Mouse (Mus musculus) lung, postnatal 36 days (tissue): ENCODE measurements around the gene Neto2.

ENCODE experiments used
- DNase-seq: peaks from one replicate; pipeline ENCODE4 v3.0.0; 2022; ENCODE audit warnings: mixed read lengths

Gene Neto2

DNA sequence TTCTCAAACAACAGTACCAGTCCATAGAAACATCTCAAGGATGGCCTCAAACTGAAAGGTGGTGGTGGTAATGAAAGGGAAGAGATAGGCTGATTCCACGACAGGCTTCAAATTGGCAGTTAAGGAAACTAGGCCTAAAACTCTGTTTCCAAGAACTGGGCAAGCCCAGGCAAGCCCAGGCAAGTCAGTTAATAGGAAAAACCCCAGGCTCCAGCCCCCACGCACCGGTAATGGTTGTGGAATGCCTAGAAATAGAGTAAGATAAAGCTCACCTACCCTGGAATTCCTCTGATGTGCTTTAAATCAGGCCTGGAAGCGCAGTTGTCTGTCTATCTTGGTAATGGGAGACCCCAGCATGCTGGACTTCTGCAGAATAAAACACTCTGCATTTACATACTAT is 98.0 kb downstream of the Neto2 start:
- no peak for DNase-seq

DNA sequence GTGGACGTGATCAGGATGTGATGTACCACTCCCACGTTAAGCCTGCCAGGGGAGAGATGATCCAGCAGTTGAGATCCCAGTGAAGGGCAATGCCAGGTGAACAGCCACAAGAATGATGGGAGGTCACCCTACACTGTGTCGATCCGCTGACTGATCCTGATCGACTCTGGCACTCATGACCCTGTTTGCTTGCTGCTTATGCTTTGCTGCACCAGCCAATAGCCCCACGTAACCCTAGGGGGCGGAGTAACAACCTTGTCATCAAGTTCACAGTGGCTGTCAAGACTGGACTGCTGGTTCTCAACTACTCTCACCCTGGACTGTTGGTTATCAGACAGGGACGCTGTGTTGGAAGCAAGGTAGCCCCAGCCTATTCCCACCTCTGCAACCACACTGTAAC is 99.0 kb downstream of the Neto2 start:
- no peak for DNase-seq

DNA sequence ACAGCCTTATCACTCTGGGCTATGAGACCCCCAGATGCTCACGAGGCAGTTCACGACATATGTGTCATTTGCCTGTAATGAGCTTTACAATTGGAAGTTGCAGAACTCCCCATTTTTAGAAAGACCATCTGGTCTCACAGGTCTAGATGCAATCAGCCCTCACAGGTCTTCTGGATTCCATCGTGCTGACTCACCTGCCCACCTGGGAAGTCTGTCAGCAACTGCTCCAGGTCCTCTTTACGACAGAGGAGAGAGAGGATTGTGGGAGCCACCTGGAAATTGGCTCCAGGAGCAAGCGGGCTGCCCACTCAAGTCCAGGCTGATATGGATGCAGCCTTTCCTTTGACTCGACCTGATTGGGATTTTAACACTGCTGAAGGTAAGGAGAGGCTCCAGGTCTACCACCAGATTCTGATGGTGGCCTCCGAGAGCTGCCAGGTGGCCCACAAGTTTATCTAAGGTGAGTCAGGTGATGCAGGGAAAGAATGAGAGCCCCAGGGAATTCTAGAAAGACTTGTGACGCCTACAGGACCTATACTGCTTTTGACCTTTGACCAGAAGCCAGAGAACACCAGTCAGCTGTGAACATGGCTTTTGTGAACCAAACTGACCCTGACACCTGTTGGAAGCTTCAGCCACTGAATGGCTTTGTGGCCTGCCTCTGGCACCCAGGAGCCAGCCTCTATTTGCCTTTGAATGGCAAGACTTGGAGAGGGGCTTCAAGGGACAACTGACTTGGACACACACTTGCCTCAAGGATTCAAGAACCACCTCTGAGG is 103.1 kb downstream of the Neto2 start:
- no peak for DNase-seq

DNA sequence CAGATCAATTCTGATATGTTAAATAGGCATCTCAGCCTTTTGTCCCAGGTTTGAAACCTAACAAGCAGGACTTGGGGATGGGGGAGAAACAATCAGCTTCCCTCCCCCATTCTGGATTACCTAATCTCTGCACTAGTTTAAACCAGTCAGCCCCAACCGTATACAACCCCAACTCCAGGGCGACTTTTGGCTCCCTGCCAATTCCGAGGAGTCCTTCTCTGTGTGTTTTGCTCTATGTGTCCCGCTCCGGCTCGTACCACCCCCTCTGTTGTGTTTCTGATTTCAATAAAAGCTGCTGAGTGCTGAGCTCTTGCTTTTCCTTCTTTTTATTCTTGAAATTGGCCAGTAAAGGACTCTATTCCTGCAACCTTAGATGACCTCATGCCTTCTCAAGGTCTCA is 105.3 kb downstream of the Neto2 start:
- peak; percentile 22 for DNase-seq

DNA sequence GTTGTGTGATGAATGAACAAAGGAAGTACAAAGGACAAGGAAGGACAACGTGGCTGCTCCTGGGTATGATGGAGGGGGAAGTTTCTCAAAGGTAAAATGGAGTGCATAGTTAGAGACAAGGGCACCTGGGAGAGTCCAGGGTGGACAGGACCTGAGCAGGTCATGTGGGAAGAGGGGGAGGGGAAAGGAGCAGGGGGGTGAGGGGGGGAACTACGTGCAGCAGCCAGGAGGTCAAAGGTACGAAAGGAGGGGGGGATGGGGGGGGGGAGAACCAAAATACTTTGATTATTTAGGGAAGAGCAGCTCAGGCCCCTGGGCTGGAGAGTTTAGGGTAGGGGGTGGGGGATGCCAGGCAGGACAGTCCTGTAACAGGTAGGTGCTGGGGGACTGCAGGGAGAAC is 105.7 kb downstream of the Neto2 start:
- DNase-seq, result no peak

DNA sequence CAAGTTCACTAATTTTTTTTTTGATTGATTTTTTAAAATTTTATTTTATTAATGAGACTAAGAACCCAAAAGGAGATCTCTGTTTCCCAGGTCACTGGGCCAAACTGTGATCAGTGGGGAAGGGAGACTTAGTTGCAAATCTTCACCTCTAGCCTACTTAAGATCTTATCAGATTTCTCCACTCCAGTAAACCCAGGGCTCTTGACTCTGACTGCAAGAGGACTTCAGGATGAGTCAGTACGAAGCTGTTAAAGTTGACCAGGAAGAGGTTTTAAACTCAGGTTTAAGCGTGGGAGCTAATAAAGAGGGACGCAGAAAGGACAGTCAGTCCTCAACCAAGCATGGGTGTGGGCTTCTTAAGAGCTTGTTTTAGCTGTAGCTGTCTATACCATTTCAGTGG is 107.4 kb downstream of the Neto2 start:
- DNase-seq, result peak; percentile 14

DNA sequence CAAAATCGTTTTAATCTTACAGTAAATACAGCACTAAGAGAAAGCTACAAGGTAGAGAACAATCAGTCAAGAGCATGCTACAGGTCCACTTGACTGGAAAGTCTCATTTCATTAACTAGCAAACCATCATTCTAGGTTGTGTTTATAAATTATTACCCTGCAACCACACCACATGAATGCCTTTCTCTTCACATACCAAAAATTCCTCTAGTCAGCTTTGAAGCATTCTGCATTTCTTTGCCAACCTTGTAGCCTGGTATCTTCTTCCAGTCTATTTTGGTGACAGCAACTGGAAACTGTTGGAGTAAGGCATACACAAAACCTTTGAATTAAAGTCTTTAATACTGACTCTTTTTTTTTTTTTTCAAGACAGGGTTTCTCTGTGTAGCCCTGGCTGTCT is 109.2 kb downstream of the Neto2 start:
- DNase-seq, result no peak

DNA sequence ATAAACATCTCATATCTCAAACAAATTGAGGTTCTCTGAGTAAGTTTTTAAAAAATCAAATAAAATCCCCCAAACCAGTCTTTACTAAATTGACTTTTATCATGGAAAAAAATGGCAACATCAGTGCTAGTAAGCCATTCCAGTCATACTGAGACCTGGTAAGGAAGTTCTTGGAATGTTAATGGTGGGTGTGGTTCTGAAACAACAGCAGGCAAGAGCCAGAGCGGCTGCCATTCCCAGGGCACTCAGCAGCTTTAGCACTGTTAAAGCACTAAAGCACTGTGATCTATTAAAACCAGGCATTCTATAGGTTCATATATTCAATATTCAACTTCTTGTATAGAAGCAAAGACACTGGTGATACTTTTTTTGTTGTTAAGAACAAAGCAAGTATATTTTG is 110.5 kb downstream of the Neto2 start:
- peak; percentile 15 for DNase-seq

DNA sequence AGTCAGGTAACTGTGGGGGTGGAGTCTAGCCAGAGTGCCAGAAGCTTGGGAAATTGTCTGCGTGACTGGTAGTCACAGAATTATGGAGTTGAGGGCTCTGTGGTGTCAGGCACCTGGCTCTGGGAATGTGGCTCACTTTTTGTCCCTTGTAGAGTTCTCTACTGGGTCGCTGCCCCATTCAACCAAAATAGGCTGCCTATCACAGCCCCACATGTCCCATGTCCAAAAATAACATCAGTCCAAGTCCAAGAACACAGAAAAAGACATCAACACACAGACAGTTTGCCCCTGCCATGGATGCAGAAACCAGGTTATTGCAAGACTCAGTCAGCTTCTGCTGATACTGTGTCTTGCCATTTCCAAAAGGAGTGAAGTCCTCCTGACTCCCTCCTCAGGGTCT is 112.1 kb downstream of the Neto2 start:
- DNase-seq, result no peak
